ENCODE assay signal across 25 mouse cellular contexts in genomic region chr1:153768465-153768864, GRCm38 (mm10). TPM values are rescaled to one million over a fixed set of nuclear protein-coding genes. Genes with fewer than 3 reads are reported as not detected.
DNase-seq lines count a peak whose midpoint lies in the region; ATAC-seq and TF ChIP-seq lines count a peak whose summit lies in the region.
"Had no signal": no experiment of that assay in that cellular context is flagged by ENCODE, and none has a peak within 500 bp of the region (broad histone marks: within the 10 kb centered on the region; RNA-seq: fewer than 3 reads in every experiment).

No protein-coding gene starts in this region.

- DNase-seq in midbrain, embryonic 11.5 days (ENCODE audit: low spot score, missing footprints), result peak; percentile 45
- no peak for DNase-seq in midbrain, embryonic 10.5 days (ENCODE audit: low spot score)
- no peak for DNase-seq in adrenal gland, adult (ENCODE audit: inconsistent age in 2 of 2, low spot score in 1 of 2)
- no peak for DNase-seq in right cerebral cortex, postnatal 4 days
- no peak for DNase-seq in frontal cortex, postnatal 25 days (ENCODE audit: low spot score in 2 of 2)
- DNase-seq: adrenal gland, postnatal 36 days; cerebellum, adult 11-12 months; cerebellum, postnatal 10 days; gastrocnemius, postnatal 36 days; heart, postnatal 36 days; lung, postnatal 4 days; midbrain, embryonic 14.5 days; thymus, adult 2 months had no signal

- H3K9ac ChIP-seq in midbrain, embryonic 11.5 days (ENCODE audit: low read length), result no peak overlapping the region
- H3K9ac ChIP-seq in intestine, postnatal 0 days (ENCODE audit: low read depth, low read length), result peak overlapping the region; percentile 46; the same call in 1 of the 2 replicates
- H3K9ac ChIP-seq: forebrain, embryonic 12.5 days; heart, embryonic 15.5 days; hindbrain, embryonic 14.5 days; kidney, embryonic 15.5 days; neural tube, embryonic 12.5 days; stomach, embryonic 15.5 days had no signal

- H3K4me1 ChIP-seq in midbrain, embryonic 11.5 days (ENCODE audit: control insufficient read depth, insufficient read depth, low read length), result no peaks in the 10 kb centered on the region
- H3K4me1 ChIP-seq in midbrain, embryonic 10.5 days, result 0 out of 2 replicates have a peak, but pooled peaks cover 4% of the 10 kb centered on the region
- peaks cover 5% of the 10 kb centered on the region; the same call in 1 of the 2 replicates for H3K4me1 ChIP-seq in intestine, postnatal 0 days (replicated peaks; ENCODE audit: control insufficient read depth, insufficient read depth, low read length)
- H3K4me1 ChIP-seq: forebrain, embryonic 12.5 days; kidney, embryonic 15.5 days; neural tube, embryonic 12.5 days; stomach, embryonic 15.5 days had no signal

- no peaks in the 10 kb centered on the region for H3K27me3 ChIP-seq in midbrain, embryonic 11.5 days (ENCODE audit: control insufficient read depth, insufficient read depth, low read length)
- H3K27me3 ChIP-seq in midbrain, embryonic 10.5 days (ENCODE audit: low read depth, poor library complexity, severe bottlenecking), result no peaks in the 10 kb centered on the region
- H3K27me3 ChIP-seq in intestine, postnatal 0 days (replicated peaks; ENCODE audit: control insufficient read depth, insufficient read depth, low read length), result no peaks in the 10 kb centered on the region
- H3K27me3 ChIP-seq: forebrain, embryonic 12.5 days; heart, embryonic 15.5 days; kidney, embryonic 15.5 days; neural tube, embryonic 12.5 days; stomach, embryonic 15.5 days had no signal

- H3K4me2 ChIP-seq in midbrain, embryonic 11.5 days, result no peak overlapping the region
- H3K4me2 ChIP-seq in intestine, postnatal 0 days (replicated peaks; ENCODE audit: low read depth), result peak overlapping the region; percentile 60
- H3K4me2 ChIP-seq: forebrain, embryonic 12.5 days; heart, embryonic 15.5 days; hindbrain, embryonic 14.5 days; kidney, embryonic 15.5 days; neural tube, embryonic 12.5 days; stomach, embryonic 15.5 days had no signal

- no peaks in the 10 kb centered on the region for H3K9me3 ChIP-seq in midbrain, embryonic 11.5 days (ENCODE audit: control insufficient read depth, low read length)
- no peaks in the 10 kb centered on the region for H3K9me3 ChIP-seq in midbrain, embryonic 10.5 days (replicated peaks)
- no peaks in the 10 kb centered on the region for H3K9me3 ChIP-seq in intestine, postnatal 0 days (ENCODE audit: control insufficient read depth)
- H3K9me3 ChIP-seq: forebrain, embryonic 12.5 days; heart, embryonic 15.5 days; kidney, embryonic 15.5 days; neural tube, embryonic 12.5 days; stomach, embryonic 15.5 days had no signal

- H3K27ac ChIP-seq in midbrain, embryonic 11.5 days (ENCODE audit: low read depth, low read length), result no peak overlapping the region
- H3K27ac ChIP-seq in midbrain, embryonic 10.5 days (replicated peaks), result no peak overlapping the region
- H3K27ac ChIP-seq in intestine, postnatal 0 days (ENCODE audit: low read depth, low read length), result peak overlapping the region; percentile 85
- H3K27ac ChIP-seq: forebrain, embryonic 12.5 days; heart, embryonic 15.5 days; hindbrain, embryonic 14.5 days; kidney, embryonic 15.5 days; neural tube, embryonic 12.5 days; stomach, embryonic 15.5 days had no signal

- H3K4me3 ChIP-seq in midbrain, embryonic 11.5 days (ENCODE audit: low read depth, low read length), result no peak overlapping the region
- H3K4me3 ChIP-seq in midbrain, embryonic 10.5 days, result no peak overlapping the region
- H3K4me3 ChIP-seq in intestine, postnatal 0 days (ENCODE audit: low read depth, low read length), result peak overlapping the region; percentile 32
- H3K4me3 ChIP-seq: forebrain, embryonic 12.5 days; heart, embryonic 15.5 days; kidney, embryonic 15.5 days; neural tube, embryonic 12.5 days; stomach, embryonic 15.5 days had no signal

- TF ChIP-seq CTCF in intestine, postnatal 0 days (IDR thresholded peaks at IDR 0.05; ENCODE audit: low read depth), result no peak

- no peaks in the 10 kb centered on the region for H3K36me3 ChIP-seq in midbrain, embryonic 11.5 days (ENCODE audit: control insufficient read depth, insufficient read depth, low read length)
- H3K36me3 ChIP-seq in midbrain, embryonic 10.5 days, result no peaks in the 10 kb centered on the region
- H3K36me3 ChIP-seq in intestine, postnatal 0 days (ENCODE audit: control insufficient read depth, insufficient read depth), result no peaks in the 10 kb centered on the region
- H3K36me3 ChIP-seq: forebrain, embryonic 12.5 days; heart, embryonic 15.5 days; kidney, embryonic 15.5 days; neural tube, embryonic 12.5 days; stomach, embryonic 15.5 days had no signal

- no peak for ATAC-seq in midbrain, embryonic 11.5 days (ENCODE audit: low FRiP score)
- peak; percentile 62 for ATAC-seq in common myeloid progenitor, adult 5-6 weeks (replicated peaks; ENCODE audit: low read depth, poor library complexity, severe bottlenecking)
- no peak for ATAC-seq in intestine, postnatal 0 days
- no peak for ATAC-seq in erythroblast, adult 5-6 weeks (replicated peaks; ENCODE audit: low FRiP score, poor library complexity, severe bottlenecking)
- ATAC-seq: CD4-positive, CD25-positive, alpha-beta regulatory T cell, adult 4 months; inflammation-experienced regulatory T-cells, adult 6 months had no signal

- 85% methylated on average over 5 of the region's 5 CpGs for WGBS in midbrain, embryonic 11.5 days
- 88% methylated on average over 5 of the region's 5 CpGs for WGBS in midbrain, embryonic 10.5 days
- WGBS in intestine, postnatal 0 days, result 20% methylated on average over 5 of the region's 5 CpGs

RNA-seq across cellular contexts. Expression of gene Rnasel, which starts 19.2 kb away (rescaled TPM):
- polyA plus RNA-seq in midbrain, embryonic 11.5 days (2014; fragmentation: Nextera tagmentation; extraction: Ambion mirVana), result 27.5 and 28.3 TPM in 2 replicates
- 10.1 and 20.3 TPM in 2 replicates for polyA plus RNA-seq in midbrain, embryonic 10.5 days (2016; fragmentation: Nextera tagmentation; extraction: Ambion mirVana)
- 50.9 and 71.5 TPM in 2 replicates for total RNA-seq in common myeloid progenitor, adult 5-6 weeks (2017)
- polyA plus RNA-seq in intestine, postnatal 0 days (2015; fragmentation: Nextera tagmentation; extraction: Ambion mirVana), result 49.9 and 57.7 TPM in 2 replicates
- 171 and 180 TPM in 2 replicates for total RNA-seq in erythroblast, adult 5-6 weeks (2015; ENCODE audit: low replicate concordance)
- total RNA-seq in erythroblast, adult 5-6 weeks (2017; ENCODE audit: low replicate concordance), result 259 and 394 TPM in 2 replicates
- total RNA-seq: ES-E14 had no signal

RNA-seq across cellular contexts. Expression of gene Rgs16, which starts 28.3 kb away (rescaled TPM):
- polyA plus RNA-seq in midbrain, embryonic 11.5 days (2014; fragmentation: Nextera tagmentation; extraction: Ambion mirVana), result 20.3 and 21.6 TPM in 2 replicates
- polyA plus RNA-seq in midbrain, embryonic 10.5 days (2016; fragmentation: Nextera tagmentation; extraction: Ambion mirVana), result 31.8 and 39.0 TPM in 2 replicates
- total RNA-seq in common myeloid progenitor, adult 5-6 weeks (2017), result not detected in 2 replicates
- 2.1 and 2.4 TPM in 2 replicates for polyA plus RNA-seq in intestine, postnatal 0 days (2015; fragmentation: Nextera tagmentation; extraction: Ambion mirVana)
- not detected in 2 replicates for total RNA-seq in erythroblast, adult 5-6 weeks (2015; ENCODE audit: low replicate concordance)
- total RNA-seq in erythroblast, adult 5-6 weeks (2017; ENCODE audit: low replicate concordance), result 0.56 TPM in 1 of 2 replicates, not detected in the other
